Mouse (Mus musculus) cerebellum, adult 11 months (tissue): ENCODE measurements around the gene Tacc2.

Experiments
- DNase-seq: peaks from one replicate; pipeline ENCODE4 v3.0.0; 2022

Gene Tacc2

DNA sequence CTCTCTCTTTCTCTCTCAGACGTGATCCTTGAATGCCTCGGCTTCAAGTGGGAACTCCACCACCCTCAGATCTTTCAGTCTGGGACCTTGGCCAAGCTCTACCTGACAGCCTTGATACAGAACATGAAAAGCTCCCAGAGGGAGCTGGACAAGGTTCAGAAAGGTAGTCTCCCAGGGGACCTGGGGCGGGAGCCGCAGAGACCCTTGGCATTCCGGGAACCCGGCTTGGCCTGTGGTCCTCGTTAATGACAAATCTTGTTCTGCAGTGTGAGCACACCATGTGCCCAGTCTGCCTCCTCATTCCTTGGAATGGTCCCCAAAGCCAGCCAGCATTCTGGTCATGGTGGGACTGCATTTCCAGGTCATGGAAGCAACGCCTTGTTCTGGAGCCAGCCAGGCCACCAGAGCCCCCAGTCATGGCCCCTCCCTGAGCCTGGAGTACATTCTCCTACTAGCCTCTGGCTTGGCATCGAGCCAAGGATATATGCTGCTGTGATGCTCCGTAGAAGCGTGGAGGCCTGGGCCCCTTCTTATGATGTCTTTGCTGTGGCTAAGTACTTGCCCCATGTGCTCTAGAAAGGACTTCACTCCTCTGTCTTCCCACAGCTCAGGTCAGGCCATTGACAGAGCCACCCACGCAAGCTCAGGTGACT lies 208.8 kb downstream of the Tacc2 start:
- no peak for DNase-seq

DNA sequence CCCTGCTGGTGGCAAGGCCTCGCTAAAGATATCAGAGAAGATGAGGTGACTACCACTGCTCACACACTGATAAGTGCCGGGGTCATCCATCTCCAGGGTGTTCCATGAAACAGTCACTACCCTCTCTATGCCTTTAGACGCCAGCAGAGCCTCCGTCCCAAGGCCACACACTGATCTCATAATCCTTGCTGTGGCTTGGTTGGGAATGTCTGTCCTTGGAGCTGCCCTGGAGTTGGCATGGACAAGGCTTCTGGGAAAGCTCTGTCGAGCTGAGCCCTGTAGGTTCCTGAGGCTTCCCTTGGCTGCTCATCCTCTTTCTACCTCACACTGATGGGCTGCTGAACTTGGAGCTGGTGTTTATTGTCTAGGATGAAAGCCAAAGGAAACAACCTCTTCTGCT lies 209.5 kb downstream of the Tacc2 start:
- no peak for DNase-seq

DNA sequence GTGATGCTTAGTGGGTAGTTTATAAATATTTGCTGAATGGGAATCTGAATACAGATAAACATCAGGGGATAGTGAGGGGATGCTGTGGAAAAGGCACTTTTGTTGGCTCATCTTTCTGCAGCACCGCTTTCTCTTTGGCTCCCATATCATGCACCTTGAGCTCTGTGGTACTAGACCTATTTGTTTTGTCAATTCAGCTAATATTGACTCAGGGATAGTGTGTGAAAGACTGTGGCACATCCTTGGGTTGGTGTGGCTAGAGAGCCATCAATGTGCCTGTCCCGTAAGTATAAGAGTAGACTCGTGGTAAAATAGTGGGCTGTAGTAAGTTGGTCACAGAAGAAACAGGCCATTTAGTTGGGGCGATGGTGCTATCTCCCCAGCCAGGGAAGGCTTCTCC lies 210.3 kb downstream of the Tacc2 start:
- DNase-seq, result no peak

DNA sequence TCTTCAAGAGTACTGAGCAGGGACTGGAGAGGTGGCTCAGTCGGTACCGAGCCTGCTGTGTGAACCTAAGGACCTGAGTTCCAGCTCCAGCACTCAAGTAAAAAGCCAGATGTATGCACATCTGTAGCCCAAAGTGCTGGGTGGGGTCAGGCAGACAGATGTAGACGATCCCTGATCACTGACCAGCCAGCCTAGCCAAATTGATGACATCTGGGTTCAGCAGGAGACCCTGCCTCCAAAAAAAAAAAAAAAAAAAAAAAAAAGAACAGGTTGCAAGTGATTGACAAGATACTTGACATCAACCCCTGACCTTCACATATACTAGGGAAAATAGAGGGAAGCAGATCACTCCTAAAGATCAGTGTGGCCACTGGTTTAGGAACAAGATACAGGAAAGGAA lies 211.7 kb downstream of the Tacc2 start:
- no peak for DNase-seq

DNA sequence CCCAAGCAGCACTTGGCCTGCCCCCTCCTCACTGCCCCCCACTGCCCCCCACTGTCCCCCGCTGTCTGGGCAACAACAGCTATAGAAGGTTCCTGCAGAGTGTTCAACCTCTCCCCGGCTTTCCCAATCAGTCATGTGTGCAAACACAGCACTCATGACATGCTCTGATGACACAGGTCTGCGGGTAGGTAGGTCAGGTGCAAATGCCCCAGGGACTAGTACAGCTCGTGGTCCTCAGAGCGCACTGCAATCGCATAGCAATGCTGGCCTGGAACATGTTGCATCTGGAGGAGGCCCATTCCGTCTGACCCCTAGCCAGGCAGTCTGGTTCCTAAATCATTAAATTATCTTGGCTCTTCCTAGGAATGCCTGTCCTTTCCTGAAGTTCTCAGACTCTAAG lies 212.2 kb downstream of the Tacc2 start:
- DNase-seq, result no peak

DNA sequence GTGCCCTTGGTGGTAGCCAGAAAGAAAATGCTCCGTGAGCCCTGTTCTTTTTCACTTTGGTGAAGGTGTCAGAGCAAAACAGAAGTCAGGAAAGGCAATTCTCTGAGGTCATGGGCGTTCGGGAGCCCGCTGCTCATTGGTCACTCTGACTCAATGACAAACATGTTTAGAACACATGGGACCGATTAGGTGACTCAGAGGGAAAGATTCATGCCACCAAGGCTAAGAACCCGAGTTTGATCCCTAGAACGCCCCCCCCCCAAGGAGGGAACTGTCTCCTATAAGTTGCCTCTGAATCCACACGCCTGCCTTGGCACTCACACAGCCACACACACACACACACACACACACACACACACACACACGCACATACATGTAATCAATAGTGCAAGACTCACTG lies 216.4 kb downstream of the Tacc2 start:
- no peak for DNase-seq

DNA sequence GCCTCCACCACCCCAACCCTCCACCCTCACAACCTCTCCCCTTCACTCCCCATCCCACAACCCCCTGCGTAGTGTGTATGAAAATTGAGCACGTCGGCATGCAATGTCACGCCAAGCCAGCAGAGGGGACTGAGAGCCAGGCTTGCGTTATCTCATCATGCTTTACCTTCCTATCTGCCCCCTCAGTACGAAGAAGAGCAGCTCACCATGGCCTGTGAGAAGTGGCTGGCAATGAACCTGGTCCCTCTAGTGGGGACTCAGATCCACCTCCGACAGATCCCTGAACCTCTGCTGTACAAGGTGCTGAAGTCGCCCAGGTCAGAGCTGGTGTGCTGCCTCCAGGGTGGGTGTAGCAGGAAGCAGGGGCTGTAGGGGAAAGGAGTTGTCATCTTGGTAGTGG lies 219.5 kb downstream of the Tacc2 start:
- no peak for DNase-seq

DNA sequence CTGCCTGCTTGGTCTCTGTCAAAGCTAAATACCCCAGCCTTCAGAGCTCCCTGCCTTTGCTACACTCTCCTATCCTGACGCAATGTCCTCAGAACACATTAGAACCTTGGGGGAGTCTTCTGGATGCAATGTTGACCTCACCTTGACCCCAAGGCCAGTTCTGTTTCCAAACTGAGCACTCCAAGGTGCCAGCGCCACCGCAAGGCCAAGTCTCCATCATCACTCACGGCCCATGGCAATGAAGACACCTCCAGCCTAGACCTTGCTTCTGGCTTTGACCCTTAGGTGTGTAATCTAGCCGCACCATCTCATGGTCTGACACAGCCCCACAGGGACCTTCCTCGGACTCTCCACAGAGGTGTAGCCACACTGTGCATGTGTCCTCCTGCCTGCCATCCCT lies 220.3 kb downstream of the Tacc2 start:
- DNase-seq, result no peak

DNA sequence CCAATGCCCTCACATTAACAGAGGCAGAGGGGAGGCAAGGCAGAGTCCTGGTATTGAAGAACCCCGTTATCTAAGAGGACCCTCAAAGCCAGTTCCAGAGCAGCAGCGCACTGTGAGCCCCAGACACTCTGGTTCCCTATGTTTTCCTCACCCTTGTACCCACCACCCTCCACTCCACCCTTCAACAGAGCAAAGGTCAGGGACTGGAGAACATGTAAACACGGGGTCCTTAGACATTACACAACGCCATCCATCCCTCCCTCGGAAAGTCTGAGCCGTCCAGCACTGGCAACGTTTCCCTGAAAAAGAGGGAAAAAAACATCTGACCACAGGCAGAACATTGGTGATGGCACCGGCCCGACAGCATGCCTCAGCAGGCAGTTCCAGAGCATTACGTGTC lies 222.2 kb downstream of the Tacc2 start:
- no peak for DNase-seq

DNA sequence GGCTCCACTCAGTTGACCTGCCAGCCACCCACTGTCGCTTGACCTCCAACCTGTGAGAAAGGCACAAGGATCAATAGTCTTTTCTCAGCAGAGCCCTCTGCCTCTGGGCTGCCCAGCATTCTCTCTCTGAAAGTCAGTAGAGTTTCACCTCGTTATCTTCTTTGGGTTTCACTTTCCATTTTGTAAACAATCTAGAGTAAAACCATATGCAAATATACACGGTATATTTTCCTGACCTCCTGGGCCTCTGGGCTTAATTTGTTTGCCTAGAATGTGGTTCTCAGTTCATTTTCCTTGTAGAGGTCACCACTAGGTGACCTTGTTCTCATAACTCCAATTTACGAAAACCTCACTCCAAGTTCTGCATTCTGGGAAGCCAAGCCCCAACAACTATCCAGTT lies 223.4 kb downstream of the Tacc2 start:
- DNase-seq, result no peak

DNA sequence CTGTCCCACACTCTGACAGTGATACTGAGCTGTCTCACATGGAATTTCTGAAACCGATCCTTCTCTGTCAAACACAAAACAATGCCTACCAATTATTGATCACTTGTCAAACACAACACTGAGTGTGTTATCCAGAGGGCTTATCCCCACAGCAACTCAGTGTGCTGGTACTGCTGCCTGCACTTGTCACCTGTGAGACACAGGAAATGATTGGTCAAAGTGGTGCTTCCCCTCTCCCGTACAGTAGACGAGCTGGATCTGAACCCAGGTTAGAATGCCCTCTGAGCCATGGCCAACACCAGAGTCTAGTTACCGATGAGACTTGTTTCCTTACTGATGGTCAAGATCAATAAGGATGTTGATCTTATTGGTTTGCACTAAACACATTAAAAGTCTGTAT lies 224.6 kb downstream of the Tacc2 start:
- DNase-seq, result no peak

DNA sequence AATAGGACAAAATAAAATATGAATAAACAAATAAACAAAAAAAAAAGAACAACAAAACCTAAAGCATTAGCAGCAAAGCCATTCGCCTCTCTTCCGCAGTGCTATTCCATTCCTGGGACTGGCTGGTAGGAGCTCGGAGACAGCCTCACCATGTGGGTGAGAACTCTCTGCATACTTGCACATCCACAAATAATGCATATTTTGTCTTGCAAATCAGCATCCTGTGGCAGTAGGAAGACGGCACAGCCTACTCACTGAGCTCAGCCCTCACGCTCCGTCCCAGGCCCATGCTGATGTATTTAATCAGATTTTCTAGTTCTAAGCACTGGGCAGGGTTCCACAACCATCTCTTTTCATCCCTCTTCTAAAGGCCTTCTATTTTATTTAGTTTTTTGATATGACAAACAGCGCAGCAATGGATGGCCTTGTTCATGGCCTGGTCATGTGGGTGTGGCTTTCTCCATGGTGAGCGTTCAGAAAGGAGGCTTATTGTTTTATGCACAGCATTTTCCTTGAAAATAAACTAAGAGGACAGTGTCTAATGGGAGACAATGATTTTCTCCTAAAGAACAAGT lies 226.1 kb downstream of the Tacc2 start:
- no peak for DNase-seq

DNA sequence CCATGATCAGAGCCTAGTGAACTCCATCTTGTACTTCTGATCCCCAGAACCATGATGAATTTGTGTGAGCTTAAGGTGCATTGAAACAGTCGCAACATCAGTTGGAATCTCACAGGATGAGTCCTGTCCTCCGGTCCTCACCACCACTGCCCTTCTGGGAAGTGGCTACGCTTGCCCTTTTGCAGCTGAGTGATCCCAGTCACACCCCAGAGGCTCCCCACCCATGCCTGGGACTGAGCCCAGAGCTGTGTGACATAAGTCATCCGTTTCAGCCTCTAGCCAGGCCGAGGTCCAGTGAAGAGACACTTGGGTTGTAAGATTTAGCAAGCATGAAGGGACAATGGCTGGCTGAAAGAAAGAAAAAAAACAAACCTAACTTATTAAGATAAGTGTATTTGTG lies 227.8 kb downstream of the Tacc2 start:
- no peak for DNase-seq

DNA sequence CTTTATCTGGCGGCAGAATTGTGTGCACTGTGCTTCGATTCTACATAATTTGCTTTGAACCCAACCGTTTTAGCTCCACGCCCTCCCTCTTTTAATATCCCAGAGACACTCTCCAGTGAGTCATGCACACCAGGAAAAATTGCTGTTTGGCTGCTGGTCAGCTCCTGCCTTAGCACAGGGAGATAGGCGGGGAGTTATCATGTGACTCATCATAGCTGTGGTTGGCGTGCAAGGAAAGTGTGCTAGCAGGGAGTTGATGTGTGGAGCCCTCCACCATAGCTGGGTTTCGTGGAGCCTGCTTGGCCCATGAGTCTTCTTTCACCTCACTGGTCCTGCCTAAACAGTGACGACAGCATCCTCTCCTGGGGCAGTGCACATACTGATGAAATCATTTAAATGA lies 230.5 kb downstream of the Tacc2 start:
- no peak for DNase-seq

DNA sequence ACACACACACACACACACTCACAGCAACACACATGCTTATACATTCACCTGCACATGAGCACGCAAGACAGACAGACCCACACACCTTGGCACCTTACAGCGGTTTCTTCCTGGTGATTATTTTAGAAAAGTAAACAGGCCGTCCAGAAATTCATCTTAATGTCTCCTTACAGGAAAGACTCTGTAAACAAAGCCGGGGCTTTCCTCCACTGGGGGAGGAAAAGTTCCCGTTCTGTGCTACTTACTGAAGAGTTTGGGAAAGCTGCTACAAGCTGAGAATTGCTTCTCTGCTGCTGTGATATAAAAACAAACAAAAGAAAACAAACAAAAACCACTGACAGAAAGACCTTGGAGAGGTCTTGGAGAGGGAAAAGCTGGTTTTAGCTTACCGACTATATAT lies 231.5 kb downstream of the Tacc2 start:
- DNase-seq, result no peak

DNA sequence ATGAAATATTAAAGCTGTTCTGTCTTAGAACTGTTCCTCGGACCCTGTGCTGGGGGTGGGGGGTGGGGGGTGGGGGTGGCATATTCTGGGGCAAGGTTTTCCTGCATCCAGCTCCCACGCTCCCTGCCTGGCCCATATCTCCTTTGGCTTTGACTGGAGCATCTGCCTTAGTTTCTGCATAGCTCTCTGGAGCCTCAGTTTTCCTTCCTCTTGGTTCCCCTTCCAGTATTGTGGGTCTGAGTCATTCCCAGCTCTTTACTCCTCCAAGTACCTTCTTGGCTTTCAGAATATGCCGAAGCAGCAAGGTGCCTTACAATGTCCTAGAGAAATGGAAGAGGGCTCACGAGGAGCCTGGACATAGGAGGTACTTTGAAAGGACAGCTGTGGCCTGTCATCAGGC lies 233.0 kb downstream of the Tacc2 start:
- no peak for DNase-seq

DNA sequence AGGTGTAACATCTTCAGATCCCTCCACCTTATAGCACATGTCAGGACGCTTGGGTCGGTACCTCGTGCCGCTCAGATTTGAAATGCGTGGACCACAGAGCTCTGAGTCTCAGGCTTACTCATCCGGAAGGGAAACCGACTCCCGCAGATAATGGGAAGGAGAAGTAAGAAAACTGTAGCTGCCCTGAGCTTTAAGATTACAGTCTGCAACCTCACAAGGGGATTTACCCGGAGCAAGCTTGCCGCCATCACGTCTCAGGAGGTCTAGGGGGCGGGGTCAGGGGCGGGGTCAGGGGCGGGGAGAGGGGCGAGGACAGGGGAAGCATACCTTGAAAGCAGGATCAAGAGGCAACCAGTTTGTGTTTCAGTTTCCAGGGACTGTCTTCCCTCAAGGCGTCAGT lies 235.2 kb downstream of the Tacc2 start:
- no peak for DNase-seq
